Mouse (Mus musculus): ENCODE data around the gene Ccna1. TPM values are rescaled to one million over a fixed set of nuclear protein-coding genes. Genes with fewer than 3 reads are reported as not detected.

Ccna1 gene
- polyA plus RNA-seq, 1 experiment from 2014 or later, result 3.0 TPM

DNA sequence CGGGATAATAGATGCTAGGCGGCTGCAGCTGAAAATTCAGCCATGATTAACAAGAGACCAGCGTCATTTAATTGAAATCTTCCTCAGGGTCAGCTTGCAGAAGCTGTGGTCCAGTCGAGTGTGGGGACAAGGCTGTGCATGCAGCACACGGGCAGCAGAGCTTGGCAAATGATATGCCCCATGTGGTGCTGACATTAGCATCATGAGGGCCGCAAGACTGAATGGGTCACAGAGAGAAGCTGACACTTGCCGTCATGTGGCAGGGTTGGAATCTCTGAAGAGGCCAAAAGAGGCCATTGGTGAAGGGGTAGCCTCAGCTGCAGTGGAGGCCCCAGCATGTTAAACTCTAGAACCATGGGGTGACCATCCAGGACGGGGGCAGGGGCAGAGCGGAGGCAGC, 7.4 kb upstream of the Ccna1 start:
- no peaks in the 10 kb centered on the region for H3K27me3 ChIP-seq
- H3K27ac ChIP-seq (replicated peaks), result no peak overlapping the region
- H3K4me1 ChIP-seq, result peaks cover 8% of the 10 kb centered on the region
- no peak overlapping the region for H3K4me2 ChIP-seq (replicated peaks)
- no peak for ATAC-seq (replicated peaks)
- 70% methylated on average over 9 of the region's 9 CpGs for WGBS
- H3K36me3 ChIP-seq, result no peaks in the 10 kb centered on the region
- H3K4me3 ChIP-seq, result no peak overlapping the region
- no peak overlapping the region for H3K9ac ChIP-seq (replicated peaks)
- H3K9me3 ChIP-seq, result no peaks in the 10 kb centered on the region

DNA sequence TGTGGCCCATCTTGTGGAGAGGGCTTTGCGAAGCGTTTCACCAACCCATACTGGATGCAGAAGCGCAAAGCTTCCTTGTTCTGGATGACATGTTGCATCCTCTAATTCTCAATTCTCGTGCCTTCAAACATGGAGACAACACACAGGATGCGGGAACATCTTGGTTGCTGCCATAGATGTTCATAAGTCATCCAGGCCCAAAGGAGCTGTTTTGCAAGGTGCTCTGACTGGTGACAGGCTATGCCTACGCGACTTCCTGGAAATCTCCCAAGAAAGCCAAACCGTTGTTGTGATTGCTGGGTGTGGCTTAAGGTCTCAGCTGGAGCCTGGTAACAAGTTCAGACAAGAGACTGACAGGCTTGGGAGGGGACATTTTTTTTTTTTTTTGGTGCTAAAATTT, 1.1 kb upstream of the Ccna1 start:
- Histone ChIP-seq H3K27me3 (no peaks in the 10 kb centered on the region), H3K9ac (replicated peaks) (no peak overlapping the region), H3K36me3 (no peaks in the 10 kb centered on the region), H3K27ac (replicated peaks) (no peak overlapping the region), H3K4me1 (peaks cover 12% of the 10 kb centered on the region), H3K9me3 (no peaks in the 10 kb centered on the region), H3K4me3 (no peak overlapping the region), H3K4me2 (replicated peaks) (no peak overlapping the region)
- ATAC-seq (replicated peaks), result no peak
- 67% methylated on average over 8 of the region's 8 CpGs for WGBS

DNA sequence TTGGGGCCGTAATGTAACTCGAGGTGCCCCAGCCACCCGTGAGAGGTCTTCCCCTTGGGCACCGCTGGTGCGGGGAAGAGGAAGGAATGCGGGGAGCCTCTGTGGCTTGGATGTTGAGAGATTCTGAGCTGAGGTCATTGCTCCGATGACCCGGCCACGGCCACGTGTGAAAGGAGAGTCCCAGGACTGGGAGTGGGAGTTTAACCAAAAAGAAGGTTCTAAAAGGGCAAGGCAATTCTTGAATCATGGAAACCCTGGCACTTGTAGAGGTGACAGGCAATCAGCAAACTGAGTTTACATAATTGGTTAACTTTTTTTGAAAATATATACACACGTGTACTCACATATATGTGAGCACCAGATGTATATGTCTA, 433 bp upstream of the Ccna1 start:
- 7% methylated on average over 11 of the region's 11 CpGs for WGBS
- ATAC-seq (replicated peaks), result no peak
- H3K9me3 ChIP-seq, result no peaks in the 10 kb centered on the region

DNA sequence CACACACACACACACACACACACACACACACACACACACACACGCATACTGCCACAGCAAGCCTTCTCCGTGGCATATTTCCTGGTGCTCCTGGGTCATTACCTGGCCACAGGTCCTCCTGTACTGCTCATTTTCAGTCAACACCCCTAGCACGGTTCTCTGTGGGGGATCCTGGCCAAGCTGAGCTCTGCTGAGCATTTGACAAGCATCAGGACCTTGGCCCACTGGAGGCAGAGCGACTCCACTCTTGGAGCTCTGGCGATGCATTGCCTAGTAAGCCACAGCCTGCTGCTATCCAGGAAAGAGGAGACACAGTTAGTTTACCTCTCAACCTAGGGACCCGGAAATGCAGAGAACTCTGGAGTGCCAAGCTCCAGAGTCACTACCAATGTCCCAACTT, 1.1 kb downstream of the Ccna1 start:
- H3K4me2 ChIP-seq (replicated peaks), result peak overlapping the region; percentile 99
- peaks cover 12% of the 10 kb centered on the region for H3K4me1 ChIP-seq
- no peaks in the 10 kb centered on the region for H3K36me3 ChIP-seq
- ATAC-seq (replicated peaks), result no peak
- H3K9ac ChIP-seq (replicated peaks), result peak overlapping the region; percentile 61
- H3K9me3 ChIP-seq, result no peaks in the 10 kb centered on the region
- peak overlapping the region; percentile 79 for H3K4me3 ChIP-seq
- H3K27me3 ChIP-seq, result no peaks in the 10 kb centered on the region
- no peak overlapping the region for H3K27ac ChIP-seq (replicated peaks)
- WGBS, result 52% methylated on average over 6 of the region's 6 CpGs

More for the DNA sequence above, 433 bp upstream of the Ccna1 start:
- H3K27me3 ChIP-seq, result no peaks in the 10 kb centered on the region
- H3K9ac ChIP-seq (replicated peaks), result peak overlapping the region; percentile 61
- peak overlapping the region; percentile 79 for H3K4me3 ChIP-seq
- peaks cover 12% of the 10 kb centered on the region for H3K4me1 ChIP-seq
- H3K27ac ChIP-seq (replicated peaks), result no peak overlapping the region
- H3K36me3 ChIP-seq, result no peaks in the 10 kb centered on the region
- peak overlapping the region; percentile 99 for H3K4me2 ChIP-seq (replicated peaks)

DNA sequence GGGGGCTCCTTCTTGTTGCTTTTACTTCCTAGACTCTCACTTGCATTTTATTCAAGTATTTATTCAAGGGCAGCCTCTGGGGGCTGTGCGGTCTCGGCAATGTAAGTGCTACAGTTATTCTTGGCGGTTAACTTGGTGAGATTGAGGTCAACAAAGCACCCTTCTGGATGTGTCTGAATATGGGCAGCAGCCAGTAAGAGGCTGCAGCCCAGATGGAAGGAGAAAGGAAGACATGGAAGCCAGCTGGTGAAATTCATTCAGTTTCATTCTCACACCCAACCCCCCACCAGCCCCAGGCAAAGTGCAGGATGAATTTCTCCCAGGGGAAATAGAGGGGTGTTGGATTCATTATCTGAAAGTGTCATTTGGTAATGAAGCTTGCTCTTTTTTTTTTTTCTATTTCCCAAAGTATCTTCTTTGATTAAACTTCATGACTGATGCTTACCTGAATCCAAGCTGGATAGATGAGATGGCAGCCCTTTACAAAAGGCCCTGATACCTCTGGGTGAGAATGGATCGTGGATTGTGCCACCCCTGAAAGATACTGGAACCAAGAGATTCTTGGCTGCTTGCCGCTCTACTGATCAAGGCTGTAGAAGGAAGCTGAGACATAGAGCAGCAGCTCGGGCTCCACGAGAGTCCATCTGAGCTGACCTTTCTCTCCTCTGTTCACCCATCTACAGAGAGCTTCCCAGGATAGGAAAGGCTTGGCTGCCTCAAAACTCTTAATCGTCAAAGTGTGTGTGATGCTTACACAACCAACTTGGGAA, 10.5 kb downstream of the Ccna1 start:
- no peak overlapping the region for H3K4me3 ChIP-seq
- ATAC-seq (replicated peaks), result peak; percentile 87
- H3K27me3 ChIP-seq, result no peaks in the 10 kb centered on the region
- H3K4me1 ChIP-seq, result peaks cover 10% of the 10 kb centered on the region
- H3K27ac ChIP-seq (replicated peaks), result peak overlapping the region; percentile 59
- 53% methylated on average over 8 of the region's 8 CpGs for WGBS
- H3K4me2 ChIP-seq (replicated peaks), result no peak overlapping the region
- no peaks in the 10 kb centered on the region for H3K36me3 ChIP-seq
- H3K9me3 ChIP-seq, result no peaks in the 10 kb centered on the region
- no peak overlapping the region for H3K9ac ChIP-seq (replicated peaks)

DNA sequence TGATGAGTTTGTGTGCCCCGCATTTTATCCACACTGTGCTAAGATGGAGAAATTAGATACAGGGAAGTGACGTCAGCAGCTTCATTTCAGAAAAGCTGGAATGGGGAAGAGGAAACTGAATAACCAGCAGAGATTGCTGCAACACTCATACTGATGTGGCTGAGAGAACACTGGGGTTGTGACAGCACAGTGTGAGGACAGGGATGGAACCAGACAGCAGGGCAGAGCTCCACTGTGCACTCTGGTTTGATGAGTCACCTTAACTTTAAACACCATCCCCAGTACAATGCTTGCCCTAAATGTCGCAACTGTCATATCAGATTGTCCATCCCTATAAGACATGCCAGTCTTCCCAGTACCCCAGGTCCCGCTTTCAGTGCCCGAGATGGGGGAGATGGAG, 17.7 kb downstream of the Ccna1 start:
- WGBS, result 94% methylated on average over 5 of the region's 5 CpGs
- Histone ChIP-seq H3K4me2 (replicated peaks) (no peak overlapping the region), H3K27me3 (no peaks in the 10 kb centered on the region), H3K27ac (replicated peaks) (no peak overlapping the region), H3K9ac (replicated peaks) (no peak overlapping the region), H3K4me3 (no peak overlapping the region), H3K4me1 (no peaks in the 10 kb centered on the region), H3K36me3 (no peaks in the 10 kb centered on the region), H3K9me3 (no peaks in the 10 kb centered on the region)
- no peak for ATAC-seq (replicated peaks)

DNA sequence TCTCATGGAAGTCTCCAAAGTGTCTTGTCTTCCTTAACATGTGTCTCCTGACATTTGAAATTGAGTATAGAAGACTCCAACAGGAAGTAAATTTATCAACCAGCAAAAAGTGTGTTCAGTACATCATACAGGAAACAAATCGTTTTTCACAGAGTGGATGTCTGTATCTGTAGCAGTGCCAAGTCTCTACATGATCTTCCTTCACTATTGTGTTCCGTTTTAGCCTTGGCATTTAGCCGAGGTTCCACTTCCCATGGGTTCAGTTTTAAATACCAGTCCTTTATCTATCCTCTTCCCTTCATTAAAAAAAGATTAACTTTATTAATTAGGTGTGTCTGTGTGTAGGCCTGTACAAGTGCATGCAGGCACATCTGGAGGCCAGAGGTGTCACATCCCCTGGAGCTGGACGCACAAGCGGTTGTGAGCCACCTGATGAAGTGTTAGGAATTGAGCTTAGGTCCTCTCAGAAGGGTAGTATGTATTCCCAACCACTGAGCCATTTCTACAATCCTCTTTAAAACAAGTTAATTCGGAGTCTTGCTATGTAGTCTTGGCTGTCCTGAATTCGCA, 27.9 kb downstream of the Ccna1 start:
- no peak for ATAC-seq (replicated peaks)
- Histone ChIP-seq H3K4me2 (replicated peaks) (no peak overlapping the region), H3K4me1 (peaks cover 11% of the 10 kb centered on the region; the same call in 1 of the 2 replicates), H3K9ac (replicated peaks) (no peak overlapping the region), H3K4me3 (no peak overlapping the region), H3K36me3 (no peaks in the 10 kb centered on the region), H3K9me3 (no peaks in the 10 kb centered on the region), H3K27me3 (no peaks in the 10 kb centered on the region), H3K27ac (replicated peaks) (no peak overlapping the region)
- 64% methylated on average over 7 of the region's 7 CpGs for WGBS

DNA sequence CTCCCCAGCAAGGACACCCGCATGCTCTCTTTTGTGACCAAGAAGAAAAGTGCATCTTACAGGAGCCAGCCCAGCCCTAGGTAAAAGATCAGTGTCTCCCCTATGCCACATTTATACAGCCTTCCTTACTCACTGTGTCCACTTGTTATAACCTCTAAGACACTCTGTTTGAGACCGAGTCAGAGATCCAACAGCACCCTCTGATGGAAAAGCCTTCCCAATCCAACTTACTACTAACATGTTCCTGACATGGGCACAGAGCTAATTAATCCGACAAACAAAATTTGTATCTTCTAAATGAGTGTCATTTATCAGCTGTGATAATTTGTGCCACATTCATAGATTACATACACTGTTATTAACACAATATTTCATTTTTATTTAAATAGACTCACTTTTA, 29.8 kb downstream of the Ccna1 start:
- Histone ChIP-seq H3K4me1 (peaks cover 11% of the 10 kb centered on the region; the same call in 1 of the 2 replicates), H3K9me3 (no peaks in the 10 kb centered on the region), H3K27ac (replicated peaks) (no peak overlapping the region), H3K9ac (replicated peaks) (no peak overlapping the region), H3K36me3 (no peaks in the 10 kb centered on the region), H3K4me3 (no peak overlapping the region), H3K4me2 (replicated peaks) (no peak overlapping the region), H3K27me3 (no peaks in the 10 kb centered on the region)
- no peak for ATAC-seq (replicated peaks)
- 82% methylated on average over 3 of the region's 3 CpGs for WGBS

DNA sequence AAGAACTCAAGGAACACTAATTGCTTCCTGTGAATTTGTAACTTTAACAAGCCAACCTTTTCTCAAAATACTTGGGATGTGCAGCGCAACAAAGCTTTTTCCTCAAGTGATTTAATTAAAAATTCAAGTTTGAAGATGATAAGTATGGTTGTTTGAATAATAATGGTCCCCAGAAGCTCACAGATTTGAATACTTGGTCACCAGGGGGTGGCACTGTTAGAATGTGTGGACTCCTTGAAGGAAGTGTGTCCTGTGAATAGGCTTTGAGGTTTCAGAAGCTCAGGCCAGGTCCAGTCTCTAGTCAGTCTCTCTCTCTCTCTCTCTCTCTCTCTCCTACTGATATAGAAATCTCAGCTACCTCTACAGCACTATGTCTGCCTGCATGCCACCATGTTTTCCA, 32.0 kb downstream of the Ccna1 start:
- no peak for ATAC-seq (replicated peaks)
- H3K9ac ChIP-seq (replicated peaks), result no peak overlapping the region
- no peaks in the 10 kb centered on the region for H3K27me3 ChIP-seq
- WGBS, result 94% methylated on average over 1 of the region's 1 CpGs
- H3K36me3 ChIP-seq, result no peaks in the 10 kb centered on the region
- no peak overlapping the region for H3K4me3 ChIP-seq
- peaks cover 8% of the 10 kb centered on the region; the same call in 1 of the 2 replicates for H3K4me1 ChIP-seq
- H3K9me3 ChIP-seq, result no peaks in the 10 kb centered on the region
- H3K4me2 ChIP-seq (replicated peaks), result no peak overlapping the region
- no peak overlapping the region for H3K27ac ChIP-seq (replicated peaks)

DNA sequence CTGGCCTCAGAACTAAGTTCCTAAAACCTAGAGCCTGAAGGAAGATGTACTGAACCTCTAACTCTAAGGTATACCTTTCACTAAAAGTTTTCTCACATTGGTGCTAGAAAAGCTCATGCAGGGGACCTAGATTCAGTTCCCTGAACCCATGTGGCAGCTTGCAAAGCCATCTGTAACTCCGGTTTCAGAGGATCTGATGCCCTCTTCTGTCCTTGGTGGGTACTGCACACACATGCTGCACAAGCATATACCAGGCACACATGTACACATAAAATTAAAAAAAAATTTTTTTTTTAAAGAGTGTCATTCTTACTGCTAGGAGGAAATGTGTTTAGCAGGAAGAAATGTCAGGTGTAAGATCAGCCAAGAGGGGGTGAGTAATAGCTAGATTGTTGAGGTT, 33.1 kb downstream of the Ccna1 start:
- 94% methylated on average over 1 of the region's 1 CpGs for WGBS
- no peak for ATAC-seq (replicated peaks)
- Histone ChIP-seq H3K9me3 (no peaks in the 10 kb centered on the region), H3K36me3 (no peaks in the 10 kb centered on the region), H3K27me3 (no peaks in the 10 kb centered on the region), H3K4me1 (no peaks in the 10 kb centered on the region), H3K4me2 (replicated peaks) (no peak overlapping the region), H3K27ac (replicated peaks) (no peak overlapping the region), H3K4me3 (no peak overlapping the region), H3K9ac (replicated peaks) (no peak overlapping the region)

DNA sequence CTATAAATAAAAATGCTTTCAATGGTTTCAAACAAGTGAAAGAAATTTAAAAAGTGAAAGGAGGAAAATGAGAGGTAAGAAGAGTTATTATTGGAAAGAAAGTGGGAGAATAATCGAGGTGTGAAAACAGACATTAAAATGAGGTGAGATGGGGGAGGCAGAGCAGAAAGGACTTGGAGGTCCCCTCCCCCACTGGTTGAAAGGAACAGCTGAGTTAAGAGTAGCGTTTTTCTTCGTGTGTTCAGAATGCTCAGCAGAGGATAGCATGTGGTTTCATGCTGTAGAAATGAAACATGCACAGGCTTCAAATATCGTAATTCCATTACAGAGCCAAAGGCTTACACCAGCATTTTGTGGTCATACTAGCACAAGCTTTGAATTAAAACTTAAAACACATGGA, 42.8 kb downstream of the Ccna1 start:
- Histone ChIP-seq H3K4me2 (replicated peaks) (no peak overlapping the region), H3K9ac (replicated peaks) (no peak overlapping the region), H3K27ac (replicated peaks) (no peak overlapping the region), H3K27me3 (no peaks in the 10 kb centered on the region), H3K4me3 (no peak overlapping the region), H3K36me3 (no peaks in the 10 kb centered on the region), H3K4me1 (no peaks in the 10 kb centered on the region), H3K9me3 (no peaks in the 10 kb centered on the region)
- 67% methylated on average over 4 of the region's 4 CpGs for WGBS
- ATAC-seq (replicated peaks), result no peak

DNA sequence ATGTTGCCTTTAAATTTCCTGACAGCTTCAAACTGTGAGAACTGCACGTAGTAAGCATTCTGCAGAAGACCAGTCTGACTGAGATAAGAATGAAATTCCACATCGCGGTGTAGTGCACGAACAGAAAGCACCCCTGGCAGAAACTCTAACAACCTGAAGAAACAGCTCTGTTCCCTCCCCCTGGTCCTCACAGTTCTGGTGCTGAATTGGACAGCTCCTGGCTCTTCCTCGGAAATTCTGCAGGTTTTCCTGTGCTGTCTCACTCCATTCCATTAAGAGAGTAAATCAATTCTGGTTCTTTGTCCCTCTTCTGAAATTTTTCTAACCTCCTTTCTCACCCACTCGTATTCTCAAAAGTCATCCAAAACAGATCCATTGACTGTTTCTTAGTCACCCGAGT, 43.6 kb downstream of the Ccna1 start:
- ATAC-seq (replicated peaks), result no peak
- Histone ChIP-seq H3K27me3 (no peaks in the 10 kb centered on the region), H3K36me3 (no peaks in the 10 kb centered on the region), H3K4me3 (no peak overlapping the region), H3K9ac (replicated peaks) (no peak overlapping the region), H3K4me1 (no peaks in the 10 kb centered on the region), H3K9me3 (no peaks in the 10 kb centered on the region), H3K27ac (replicated peaks) (no peak overlapping the region), H3K4me2 (replicated peaks) (no peak overlapping the region)
- whole genome bisulfite sequencing, result 38% methylated on average over 7 of the region's 7 CpGs
